Mouse (Mus musculus): Measurements from ENCODE around the gene AI837181. TPM values are rescaled to one million over a fixed set of nuclear protein-coding genes. Genes with fewer than 3 reads are reported as not detected.

The AI837181 gene
- total RNA-seq, 2 experiments from 2014 or later: 15.6 to 23.7 TPM

DNA sequence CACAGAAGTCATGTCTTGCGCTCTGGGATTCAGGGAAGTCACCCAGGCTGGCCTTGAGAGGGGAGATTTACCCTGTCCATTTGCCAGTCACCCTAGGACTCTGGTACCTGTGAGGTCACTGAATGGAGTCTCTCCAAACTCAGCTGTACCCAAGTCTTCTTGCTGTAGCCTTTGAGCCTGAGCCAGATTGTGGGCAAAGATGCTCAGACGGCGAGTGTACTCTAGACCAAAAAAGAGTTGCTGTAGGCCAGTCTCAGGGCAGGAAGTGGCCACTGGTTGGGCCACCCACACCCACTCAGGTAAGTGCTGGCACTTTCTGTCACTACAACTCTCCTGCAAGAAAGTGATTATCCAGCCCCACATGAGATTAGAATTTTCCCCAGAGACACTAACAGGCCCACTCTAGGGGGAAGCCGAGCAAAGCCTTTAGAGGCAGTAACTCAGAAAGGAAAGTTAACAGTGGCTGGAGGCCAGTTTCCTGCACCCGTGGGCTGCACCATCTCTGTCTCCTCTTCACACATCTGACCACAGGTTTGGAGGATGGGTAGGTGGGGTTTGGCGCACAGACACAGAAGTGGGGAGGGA is 42.1 kb downstream of the AI837181 start:
- ATAC-seq (ENCODE audit: poor library complexity, severe bottlenecking): peak; percentile 43; the same call in 1 of the 2 replicates

DNA sequence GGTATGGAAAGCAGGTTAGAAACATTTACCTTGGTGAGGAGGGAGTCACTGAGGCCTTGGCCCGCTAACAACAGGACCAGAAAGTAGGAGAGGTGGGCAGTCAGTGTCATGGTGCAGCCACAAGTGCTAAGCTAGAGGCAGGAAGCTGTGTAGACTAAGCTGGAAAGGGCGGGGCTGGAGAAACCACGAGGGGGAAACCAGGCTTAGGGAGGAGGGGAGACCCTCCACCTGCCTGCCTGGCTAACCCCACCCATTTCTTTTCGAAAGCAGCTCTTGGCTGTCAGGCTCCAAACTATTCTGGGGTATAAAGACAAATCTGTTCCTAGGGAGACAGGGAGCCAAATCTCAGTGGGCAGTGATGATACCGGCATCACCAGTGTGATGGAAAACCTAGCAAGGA is 43.4 kb downstream of the AI837181 start, which contains the start of gene Ctsw:
Gene Ctsw, minus strand, starts transcription at position 134 of the 400 bp plus-strand sequence.
- no peak for ATAC-seq (ENCODE audit: poor library complexity, severe bottlenecking)

DNA sequence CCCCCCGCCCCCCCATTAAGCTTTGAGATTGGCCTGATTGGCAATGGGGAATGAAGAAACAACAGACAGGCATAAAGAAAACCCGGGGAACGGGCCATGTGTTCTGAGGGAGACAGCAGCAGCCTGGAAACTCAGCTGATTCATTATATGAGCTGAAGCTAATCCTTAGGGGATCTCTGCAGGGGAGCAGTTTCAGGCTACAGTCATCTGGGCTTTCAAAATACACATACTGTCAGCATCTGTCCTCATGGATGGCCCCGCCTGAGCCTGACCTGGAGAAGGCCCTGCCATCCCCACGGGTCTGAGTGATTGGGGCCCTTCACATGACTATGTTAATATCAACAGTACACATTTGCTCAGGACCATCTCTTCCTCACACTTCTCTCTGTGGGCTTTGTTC is 46.9 kb downstream of the AI837181 start:
- no peak for ATAC-seq (ENCODE audit: poor library complexity, severe bottlenecking)

DNA sequence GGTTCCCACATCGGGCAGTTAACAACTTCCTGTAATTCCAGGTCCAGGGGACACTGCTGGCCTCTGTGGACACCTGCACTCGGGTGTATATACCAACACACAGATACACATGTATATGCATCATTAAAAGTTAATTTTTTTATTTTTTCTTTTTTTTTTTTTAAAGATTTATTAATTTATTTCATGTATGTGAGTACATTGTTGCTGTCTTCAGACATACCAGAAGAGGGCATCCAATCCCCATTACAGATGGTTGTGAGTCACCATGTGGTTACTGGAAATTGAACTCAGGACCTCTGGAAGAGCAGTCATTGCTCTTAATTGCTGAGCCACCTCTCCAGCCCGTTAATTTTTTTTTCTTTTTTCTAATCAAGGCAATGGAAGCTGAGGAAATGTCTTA is 47.9 kb downstream of the AI837181 start:
- ATAC-seq (ENCODE audit: poor library complexity, severe bottlenecking): no peak

DNA sequence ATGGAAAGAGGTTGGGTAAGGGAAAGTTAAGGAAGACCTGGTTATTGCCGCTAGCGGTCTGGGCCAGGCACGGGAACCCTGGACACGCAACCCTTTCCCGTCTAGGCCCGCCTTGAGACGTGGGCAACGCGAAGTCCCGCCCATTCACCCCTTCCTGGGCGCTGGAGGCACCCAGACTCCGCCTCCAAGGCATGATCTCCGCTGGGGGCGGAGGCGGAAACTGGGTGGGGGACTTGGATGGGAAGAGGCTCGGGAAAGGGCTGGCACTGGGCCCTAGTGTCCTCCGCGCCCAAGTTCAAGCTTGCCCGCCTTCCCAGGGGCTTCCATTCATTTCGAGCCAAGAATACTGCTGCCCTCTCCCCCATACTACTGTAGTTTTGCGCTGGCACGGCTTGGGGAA is 48.8 kb downstream of the AI837181 start, which contains the start of gene Efemp2:
Gene Efemp2, plus strand, starts transcription at position 235 of the 400 bp plus-strand sequence.
- ATAC-seq (ENCODE audit: poor library complexity, severe bottlenecking): peak; percentile 75

DNA sequence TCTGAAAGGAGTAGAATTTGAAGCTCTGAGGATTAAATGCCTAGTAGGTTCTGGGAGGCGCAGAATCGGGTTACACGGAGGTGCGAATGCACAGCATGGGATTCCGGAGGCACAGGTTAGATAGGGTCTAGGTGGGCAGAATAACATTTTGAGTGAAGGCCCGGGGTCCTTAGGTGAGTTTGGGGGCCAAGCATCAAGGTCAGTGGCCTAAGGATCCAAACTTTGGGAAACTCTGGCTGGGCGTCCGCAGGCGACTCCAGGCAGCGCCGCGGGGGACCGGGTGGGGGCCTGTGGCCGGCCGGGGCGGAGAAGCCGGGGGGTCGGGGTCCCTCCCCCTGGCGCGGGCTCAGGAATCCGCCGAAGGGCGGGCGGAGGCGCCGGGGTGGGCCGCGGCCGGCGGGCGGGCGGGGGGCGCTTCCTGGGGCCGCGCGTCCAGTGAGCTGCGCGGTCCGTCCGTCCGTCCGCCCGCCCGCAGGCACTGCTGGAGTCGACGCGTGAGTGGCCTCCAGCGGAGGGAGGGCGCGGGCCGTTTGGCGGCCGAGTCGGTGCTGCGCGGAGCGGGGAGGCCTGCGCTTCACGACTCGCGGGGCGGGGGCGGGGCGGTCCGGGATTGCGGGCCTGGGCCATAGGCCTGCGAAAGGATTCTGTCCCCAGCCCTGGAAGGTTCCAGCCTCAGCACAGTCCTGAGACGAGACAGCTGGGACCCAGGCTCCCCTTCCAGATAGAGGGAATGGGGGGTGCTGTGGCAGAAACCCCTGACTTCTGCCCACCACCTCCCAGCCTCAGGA is 49.5 kb downstream of the AI837181 start:
- no peak for ATAC-seq (ENCODE audit: poor library complexity, severe bottlenecking)

DNA sequence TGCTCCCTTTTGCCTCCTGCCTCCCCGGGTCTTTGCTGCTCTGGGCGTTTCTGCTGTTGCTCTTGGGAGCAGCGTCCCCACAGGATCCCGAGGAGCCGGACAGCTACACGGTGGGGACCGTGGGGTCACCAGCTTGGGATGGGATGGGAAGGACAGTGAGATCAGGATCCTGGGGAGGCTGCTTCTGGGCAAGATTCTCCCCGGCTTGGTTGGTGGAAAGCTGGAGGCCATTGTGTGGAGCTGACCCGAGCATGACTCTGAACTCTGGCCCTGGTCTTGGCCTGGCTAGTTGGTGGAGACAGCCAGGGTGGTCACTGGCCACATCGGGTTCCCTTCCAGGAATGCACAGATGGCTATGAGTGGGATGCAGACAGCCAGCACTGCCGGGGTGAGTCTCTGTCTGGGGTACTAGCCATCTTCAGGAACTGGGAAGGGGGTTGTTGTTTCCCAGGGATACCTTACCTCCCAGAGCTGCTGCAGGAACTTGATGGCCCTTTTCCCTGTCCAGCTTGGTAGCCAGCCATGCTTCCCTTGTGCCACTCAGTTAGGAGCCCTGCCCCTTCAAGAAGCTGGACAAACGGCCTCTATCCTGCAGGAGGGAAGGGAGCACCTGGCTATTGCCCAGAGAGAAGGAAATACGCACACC is 50.2 kb downstream of the AI837181 start:
- no peak for ATAC-seq (ENCODE audit: poor library complexity, severe bottlenecking)

Other genes with a start within 250 kb of the AI837181 start
- gene Pacs1, start 152.0 kb upstream of the AI837181 start, total RNA-seq (2015): 45.4 and 45.7 TPM in 2 replicates
- gene Pacs1, start 152.0 kb upstream of the AI837181 start, total RNA-seq (2017): 14.2 and 25.4 TPM in 2 replicates
- 109 TPM in 2 replicates for gene Sf3b2, start 129.7 kb upstream of the AI837181 start, total RNA-seq (2015)
- gene Sf3b2, start 129.7 kb upstream of the AI837181 start, total RNA-seq (2017): 240 and 249 TPM in 2 replicates
- not detected in 2 replicates for gene Gal3st3, start 126.8 kb upstream of the AI837181 start, total RNA-seq (2015)
- gene Gal3st3, start 126.8 kb upstream of the AI837181 start, total RNA-seq (2017): not detected in 2 replicates
- not detected in 2 replicates for gene Catsper1, start 89.4 kb upstream of the AI837181 start, total RNA-seq (2015)
- not detected in 2 replicates for gene Catsper1, start 89.4 kb upstream of the AI837181 start, total RNA-seq (2017)
- not detected in 2 replicates for gene Cst6, start 75.6 kb upstream of the AI837181 start, total RNA-seq (2015)
- gene Cst6, start 75.6 kb upstream of the AI837181 start, total RNA-seq (2017): not detected in 2 replicates
- gene Eif1ad, start 58.4 kb upstream of the AI837181 start, total RNA-seq (2015): 19.7 and 25.8 TPM in 2 replicates
- 33.1 and 37.4 TPM in 2 replicates for gene Eif1ad, start 58.4 kb upstream of the AI837181 start, total RNA-seq (2017)
- gene Banf1, start 58.0 kb upstream of the AI837181 start, total RNA-seq (2015): 269 and 297 TPM in 2 replicates
- gene Banf1, start 58.0 kb upstream of the AI837181 start, total RNA-seq (2017): 29.3 and 29.6 TPM in 2 replicates
- 47.2 and 57.3 TPM in 2 replicates for gene Sart1, start 36.4 kb upstream of the AI837181 start, total RNA-seq (2015)
- gene Sart1, start 36.4 kb upstream of the AI837181 start, total RNA-seq (2017): 62.2 and 64.6 TPM in 2 replicates
- gene Tsga10ip, start 22.6 kb upstream of the AI837181 start, total RNA-seq (2015): not detected in 2 replicates
- gene Tsga10ip, start 22.6 kb upstream of the AI837181 start, total RNA-seq (2017): not detected in 2 replicates
- 62.3 and 72.3 TPM in 2 replicates for gene Drap1, start 165 bp upstream of the AI837181 start, total RNA-seq (2015)
- 53.7 and 59.0 TPM in 2 replicates for gene Drap1, start 165 bp upstream of the AI837181 start, total RNA-seq (2017)
- gene Fosl1, start 22.4 kb downstream of the AI837181 start, total RNA-seq (2015): 0.48 and 1.2 TPM in 2 replicates
- gene Fosl1, start 22.4 kb downstream of the AI837181 start, total RNA-seq (2017): 0.69 and 0.95 TPM in 2 replicates
- 0.80 and 1.1 TPM in 2 replicates for gene Ccdc85b, start 32.8 kb downstream of the AI837181 start, total RNA-seq (2015)
- gene Ccdc85b, start 32.8 kb downstream of the AI837181 start, total RNA-seq (2017): 1.7 TPM in 2 replicates
- gene Fibp, start 35.5 kb downstream of the AI837181 start, total RNA-seq (2015): 55.8 and 64.9 TPM in 2 replicates
- gene Fibp, start 35.5 kb downstream of the AI837181 start, total RNA-seq (2017): 93.9 and 115 TPM in 2 replicates
- 5.7 and 12.6 TPM in 2 replicates for gene Ctsw, start 43.4 kb downstream of the AI837181 start, total RNA-seq (2015)
- gene Ctsw, start 43.4 kb downstream of the AI837181 start, total RNA-seq (2017): 5.9 and 9.1 TPM in 2 replicates
- 0.42 and 1.2 TPM in 2 replicates for gene Efemp2, start 48.8 kb downstream of the AI837181 start, total RNA-seq (2015)
- gene Efemp2, start 48.8 kb downstream of the AI837181 start, total RNA-seq (2017): 1.2 TPM in 1 of 2 replicates, not detected in the other
- gene Mus81, start 63.3 kb downstream of the AI837181 start, total RNA-seq (2015): 16.2 and 16.6 TPM in 2 replicates
- 9.2 and 13.8 TPM in 2 replicates for gene Mus81, start 63.3 kb downstream of the AI837181 start, total RNA-seq (2017)
- gene Cfl1, start 65.3 kb downstream of the AI837181 start, total RNA-seq (2015): 2,162 and 2,175 TPM in 2 replicates
- gene Cfl1, start 65.3 kb downstream of the AI837181 start, total RNA-seq (2017): 1,771 and 1,778 TPM in 2 replicates
- gene 1700020D05Rik, start 78.6 kb downstream of the AI837181 start, total RNA-seq (2015): 1.8 and 2.1 TPM in 2 replicates
- 0.49 and 1.5 TPM in 2 replicates for gene 1700020D05Rik, start 78.6 kb downstream of the AI837181 start, total RNA-seq (2017)
- gene Snx32, start 85.4 kb downstream of the AI837181 start, total RNA-seq (2015): 2.7 and 4.8 TPM in 2 replicates
- gene Snx32, start 85.4 kb downstream of the AI837181 start, total RNA-seq (2017): 1.5 and 3.0 TPM in 2 replicates
- gene Ovol1, start 135.5 kb downstream of the AI837181 start, total RNA-seq (2015): 0.07 and 0.14 TPM in 2 replicates
- gene Ovol1, start 135.5 kb downstream of the AI837181 start, total RNA-seq (2017): 0.07 TPM in 1 of 2 replicates, not detected in the other
- gene Ap5b1, start 142.9 kb downstream of the AI837181 start, total RNA-seq (2015): 18.3 and 23.2 TPM in 2 replicates
- gene Ap5b1, start 142.9 kb downstream of the AI837181 start, total RNA-seq (2017): 16.4 and 22.5 TPM in 2 replicates
- 116 and 125 TPM in 2 replicates for gene Rnaseh2c, start 176.7 kb downstream of the AI837181 start, total RNA-seq (2015)
- gene Rnaseh2c, start 176.7 kb downstream of the AI837181 start, total RNA-seq (2017): 94.6 and 136 TPM in 2 replicates
- gene Kat5, start 185.1 kb downstream of the AI837181 start, total RNA-seq (2015): 34.2 and 47.8 TPM in 2 replicates
- 69.4 and 73.9 TPM in 2 replicates for gene Kat5, start 185.1 kb downstream of the AI837181 start, total RNA-seq (2017)
- gene Rela, start 212.3 kb downstream of the AI837181 start, total RNA-seq (2015): 51.9 and 56.6 TPM in 2 replicates
- gene Rela, start 212.3 kb downstream of the AI837181 start, total RNA-seq (2017): 46.1 and 47.8 TPM in 2 replicates
- gene Sipa1, start 238.6 kb downstream of the AI837181 start, total RNA-seq (2015): 50.8 and 65.8 TPM in 2 replicates
- 50.1 and 78.7 TPM in 2 replicates for gene Sipa1, start 238.6 kb downstream of the AI837181 start, total RNA-seq (2017)

Measured in megakaryocyte, adult 5-6 weeks (primary cell).